In genomic region chr14:25421596-25422001, GRCm38 (mm10) we compare ENCODE assay signal across 8 mouse cellular contexts. TPM values are rescaled to one million over a fixed set of nuclear protein-coding genes. Genes with fewer than 3 reads are reported as not detected.
DNase-seq lines count a peak whose midpoint lies in the region; ATAC-seq and TF ChIP-seq lines count a peak whose summit lies in the region.

No protein-coding gene starts in this region.

- H3K4me3 ChIP-seq in intestine, postnatal 0 days (ENCODE audit: low read depth, low read length) = no peak overlapping the region
- H3K4me3 ChIP-seq in lung, embryonic 16.5 days (ENCODE audit: low read length) = no peak overlapping the region

- TF ChIP-seq CTCF in intestine, postnatal 0 days (IDR thresholded peaks at IDR 0.05; ENCODE audit: low read depth) = no peak

- H3K9me3 ChIP-seq in intestine, postnatal 0 days (ENCODE audit: control insufficient read depth) = no peaks in the 10 kb centered on the region
- H3K9me3 ChIP-seq in lung, embryonic 16.5 days (ENCODE audit: control insufficient read depth, low read length) = no peaks in the 10 kb centered on the region

- H3K4me1 ChIP-seq in intestine, postnatal 0 days (replicated peaks; ENCODE audit: control insufficient read depth, insufficient read depth, low read length) = 0 out of 2 replicates have a peak, but pooled peaks cover 3% of the 10 kb centered on the region
- peaks cover 16% of the 10 kb centered on the region for H3K4me1 ChIP-seq in lung, embryonic 16.5 days (replicated peaks; ENCODE audit: control insufficient read depth, insufficient read depth, low read length)

- peak; percentile 62 for DNase-seq in embryo, embryonic 10 days (ENCODE audit: low spot score)
- DNase-seq in embryo, embryonic 9.5 days (ENCODE audit: extremely low spot score) = no peak
- peak; percentile 41 for DNase-seq in cerebellum, adult 9-10 months
- DNase-seq in frontal cortex, postnatal 10 days (ENCODE audit: low spot score in 2 of 2) = peak; percentile 50 to 65
- DNase-seq in retina, embryonic 14.5 days (ENCODE audit: low spot score) = peak; percentile 54
- DNase-seq in testis, postnatal 14 days (ENCODE audit: low spot score) = no peak

- H3K36me3 ChIP-seq in intestine, postnatal 0 days (ENCODE audit: control insufficient read depth, insufficient read depth) = no peaks in the 10 kb centered on the region
- no peaks in the 10 kb centered on the region for H3K36me3 ChIP-seq in lung, embryonic 16.5 days (ENCODE audit: control insufficient read depth, insufficient read depth, low read length)

- H3K9ac ChIP-seq in intestine, postnatal 0 days (ENCODE audit: low read depth, low read length) = no peak overlapping the region
- no peak overlapping the region for H3K9ac ChIP-seq in lung, embryonic 16.5 days (ENCODE audit: low read length)

- 47% methylated on average over 13 of the region's 13 CpGs for WGBS in intestine, postnatal 0 days
- WGBS in lung, embryonic 16.5 days = 42% methylated on average over 13 of the region's 13 CpGs

- no peaks in the 10 kb centered on the region for H3K27me3 ChIP-seq in intestine, postnatal 0 days (replicated peaks; ENCODE audit: control insufficient read depth, insufficient read depth, low read length)
- H3K27me3 ChIP-seq in lung, embryonic 16.5 days (ENCODE audit: control insufficient read depth, insufficient read depth, low read depth, low read length) = no peaks in the 10 kb centered on the region

- no peak overlapping the region for H3K27ac ChIP-seq in intestine, postnatal 0 days (ENCODE audit: low read depth, low read length)
- peak overlapping the region; percentile 25; the same call in 1 of the 2 replicates for H3K27ac ChIP-seq in lung, embryonic 16.5 days (ENCODE audit: low read length)

- no peak overlapping the region for H3K4me2 ChIP-seq in intestine, postnatal 0 days (replicated peaks; ENCODE audit: low read depth)
- no peak overlapping the region for H3K4me2 ChIP-seq in lung, embryonic 16.5 days (ENCODE audit: low read depth, low read length)

- peak; percentile 33; the same call in 1 of the 2 replicates for ATAC-seq in intestine, postnatal 0 days
- ATAC-seq in lung, embryonic 16.5 days (ENCODE audit: low read depth) = peak; percentile 79

RNA-seq across cellular contexts. Expression of gene Zmiz1, which starts 37.4 kb away (rescaled TPM):
- polyA plus RNA-seq in intestine, postnatal 0 days (2015; fragmentation: Nextera tagmentation; extraction: Ambion mirVana) = 12.4 and 13.5 TPM in 2 replicates
- 20.4 and 22.4 TPM in 2 replicates for polyA plus RNA-seq in lung, embryonic 16.5 days (2015; fragmentation: Nextera tagmentation; extraction: Ambion mirVana)

Comparison
In these comparisons a context has a peak if more than half of its experiments do, and no peak if none do; other contexts are left out.
1. DNase-seq: peak in embryo, embryonic 10 days (single experiment), cerebellum, adult 9-10 months (single experiment), frontal cortex, postnatal 10 days (2 of 2) and retina, embryonic 14.5 days (single experiment); none in embryo, embryonic 9.5 days (single experiment) and testis, postnatal 14 days (single experiment).